10 mouse cellular contexts compared by ENCODE assay signal in genomic region chr19:60787465-60788150, GRCm38 (mm10). TPM values are rescaled to one million over a fixed set of nuclear protein-coding genes. Genes with fewer than 3 reads are reported as not detected.
A peak's percentile ranks its signal among the peaks of the same experiment; 100 is the strongest.
DNase-seq lines count a peak whose midpoint lies in the region; ATAC-seq lines count a peak whose summit lies in the region.
"Had no signal": no experiment of that assay in that cellular context is flagged by ENCODE, and none has a peak within 500 bp of the region (broad histone marks: within the 10 kb centered on the region; RNA-seq: fewer than 3 reads in every experiment).

No protein-coding gene starts in this region.

- no peaks in the 10 kb centered on the region for H3K27me3 ChIP-seq in heart, embryonic 12.5 days (replicated peaks)
- no peaks in the 10 kb centered on the region for H3K27me3 ChIP-seq in midbrain, embryonic 11.5 days (ENCODE audit: control insufficient read depth, insufficient read depth, low read length)
- H3K27me3 ChIP-seq in midbrain, embryonic 16.5 days (ENCODE audit: control insufficient read depth, insufficient read depth, low read depth, low read length): no peaks in the 10 kb centered on the region
- H3K27me3 ChIP-seq in limb, embryonic 12.5 days: no peaks in the 10 kb centered on the region
- H3K27me3 ChIP-seq in stomach, embryonic 16.5 days (ENCODE audit: control insufficient read depth, insufficient read depth, low read length): no peaks in the 10 kb centered on the region

- H3K4me3 ChIP-seq in heart, embryonic 12.5 days: no peak overlapping the region
- H3K4me3 ChIP-seq in midbrain, embryonic 11.5 days (ENCODE audit: low read depth, low read length): no peak overlapping the region
- no peak overlapping the region for H3K4me3 ChIP-seq in midbrain, embryonic 16.5 days (ENCODE audit: low read depth, low read length)
- no peak overlapping the region; the same call in 1 of the 2 replicates for H3K4me3 ChIP-seq in limb, embryonic 12.5 days (replicated peaks)
- no peak overlapping the region for H3K4me3 ChIP-seq in stomach, embryonic 16.5 days (replicated peaks; ENCODE audit: low read length)

- intact Hi-C loops in left cerebral cortex, postnatal 10 days (cut with DNase I): no loop called here

- ATAC-seq in heart, embryonic 12.5 days (ENCODE audit: insufficient number of reproducible peaks, low FRiP score): no peak
- ATAC-seq in midbrain, embryonic 11.5 days (ENCODE audit: low FRiP score): no peak
- no peak for ATAC-seq in midbrain, embryonic 16.5 days
- ATAC-seq in limb, embryonic 12.5 days (ENCODE audit: insufficient number of reproducible peaks, insufficient read depth, low FRiP score, low TSS enrichment, low read depth): no peak
- ATAC-seq in stomach, embryonic 16.5 days (ENCODE audit: insufficient read depth, low FRiP score): no peak
- ATAC-seq: inflammation-experienced regulatory T-cells, adult 6 months had no signal

- peaks cover 15% of the 10 kb centered on the region for H3K4me1 ChIP-seq in heart, embryonic 12.5 days (replicated peaks)
- peaks cover 8% of the 10 kb centered on the region for H3K4me1 ChIP-seq in midbrain, embryonic 11.5 days (ENCODE audit: control insufficient read depth, insufficient read depth, low read length)
- peaks cover 28% of the 10 kb centered on the region for H3K4me1 ChIP-seq in midbrain, embryonic 16.5 days (ENCODE audit: control insufficient read depth, insufficient read depth, low read length)
- H3K4me1 ChIP-seq in limb, embryonic 12.5 days (replicated peaks): peaks cover 21% of the 10 kb centered on the region
- H3K4me1 ChIP-seq in stomach, embryonic 16.5 days (ENCODE audit: control insufficient read depth, insufficient read depth, low read length): peaks cover 14% of the 10 kb centered on the region; the same call in 1 of the 2 replicates

- no peaks in the 10 kb centered on the region for H3K9me3 ChIP-seq in heart, embryonic 12.5 days (replicated peaks)
- H3K9me3 ChIP-seq in midbrain, embryonic 11.5 days (ENCODE audit: control insufficient read depth, low read length): no peaks in the 10 kb centered on the region
- no peaks in the 10 kb centered on the region for H3K9me3 ChIP-seq in midbrain, embryonic 16.5 days (replicated peaks; ENCODE audit: control insufficient read depth, low read length, poor library complexity, severe bottlenecking)
- H3K9me3 ChIP-seq in limb, embryonic 12.5 days: no peaks in the 10 kb centered on the region
- H3K9me3 ChIP-seq in stomach, embryonic 16.5 days (replicated peaks; ENCODE audit: control insufficient read depth, low read length): no peaks in the 10 kb centered on the region

- no peak overlapping the region for H3K9ac ChIP-seq in heart, embryonic 12.5 days
- H3K9ac ChIP-seq in midbrain, embryonic 11.5 days (ENCODE audit: low read length): no peak overlapping the region
- H3K9ac ChIP-seq in midbrain, embryonic 16.5 days (ENCODE audit: low read depth, low read length): no peak overlapping the region
- no peak overlapping the region for H3K9ac ChIP-seq in limb, embryonic 12.5 days (replicated peaks)
- H3K9ac ChIP-seq in stomach, embryonic 16.5 days (ENCODE audit: low read length): no peak overlapping the region

- WGBS in heart, embryonic 12.5 days: 61% methylated on average over 2 of the region's 2 CpGs
- 79% methylated on average over 2 of the region's 2 CpGs for WGBS in midbrain, embryonic 11.5 days
- WGBS in midbrain, embryonic 16.5 days: 73% methylated on average over 2 of the region's 2 CpGs
- WGBS in limb, embryonic 12.5 days: 38% methylated on average over 2 of the region's 2 CpGs
- 39% methylated on average over 2 of the region's 2 CpGs for WGBS in stomach, embryonic 16.5 days

- peaks cover 3% of the 10 kb centered on the region; the same call in 1 of the 2 replicates for H3K36me3 ChIP-seq in heart, embryonic 12.5 days
- no peaks in the 10 kb centered on the region for H3K36me3 ChIP-seq in midbrain, embryonic 11.5 days (ENCODE audit: control insufficient read depth, insufficient read depth, low read length)
- no peaks in the 10 kb centered on the region for H3K36me3 ChIP-seq in midbrain, embryonic 16.5 days (ENCODE audit: control insufficient read depth, insufficient read depth, low read length)
- peaks cover 7% of the 10 kb centered on the region; the same call in 1 of the 2 replicates for H3K36me3 ChIP-seq in limb, embryonic 12.5 days
- H3K36me3 ChIP-seq in stomach, embryonic 16.5 days (ENCODE audit: control insufficient read depth, insufficient read depth, low read length): no peaks in the 10 kb centered on the region

- H3K27ac ChIP-seq in heart, embryonic 12.5 days (ENCODE audit: poor library complexity, severe bottlenecking): no peak overlapping the region
- no peak overlapping the region for H3K27ac ChIP-seq in midbrain, embryonic 11.5 days (ENCODE audit: low read depth, low read length)
- H3K27ac ChIP-seq in midbrain, embryonic 16.5 days (ENCODE audit: low read length): no peak overlapping the region
- no peak overlapping the region for H3K27ac ChIP-seq in limb, embryonic 12.5 days
- H3K27ac ChIP-seq in stomach, embryonic 16.5 days (ENCODE audit: low read length): no peak overlapping the region

- H3K4me2 ChIP-seq in heart, embryonic 12.5 days: peak overlapping the region; percentile 55
- peak overlapping the region; percentile 17; the same call in 1 of the 2 replicates for H3K4me2 ChIP-seq in midbrain, embryonic 11.5 days
- no peak overlapping the region for H3K4me2 ChIP-seq in midbrain, embryonic 16.5 days (ENCODE audit: low read length)
- H3K4me2 ChIP-seq in limb, embryonic 12.5 days: peak overlapping the region; percentile 71
- H3K4me2 ChIP-seq in stomach, embryonic 16.5 days (ENCODE audit: low read depth, low read length): peak overlapping the region; percentile 31; the same call in 1 of the 2 replicates

- no peak for DNase-seq in heart, adult 9 months (ENCODE audit: low spot score in 2 of 2)
- peak; percentile 71 for DNase-seq in midbrain, embryonic 11.5 days (ENCODE audit: low spot score, missing footprints)
- DNase-seq in left cerebral cortex, postnatal 10 days (ENCODE audit: extremely low spot score in 1 of 2, low spot score in 2 of 2): no peak
- no peak for DNase-seq in layer of hippocampus, adult 18-20 months (ENCODE audit: low spot score in 2 of 2)
- DNase-seq: embryo, embryonic 11 days had no signal

RNA-seq across cellular contexts. Expression of gene Eif3a, which starts 2.9 kb away (rescaled TPM):
- polyA plus RNA-seq in heart, embryonic 12.5 days (2016; fragmentation: Nextera tagmentation; extraction: Ambion mirVana): 124 TPM in 2 replicates
- 164 and 171 TPM in 2 replicates for polyA plus RNA-seq in midbrain, embryonic 11.5 days (2014; fragmentation: Nextera tagmentation; extraction: Ambion mirVana)
- 102 and 112 TPM in 2 replicates for polyA plus RNA-seq in midbrain, embryonic 16.5 days (2015; fragmentation: Nextera tagmentation; extraction: Ambion mirVana)
- polyA plus RNA-seq in limb, embryonic 12.5 days (2016; fragmentation: Nextera tagmentation; extraction: Ambion mirVana): 143 and 157 TPM in 2 replicates
- polyA plus RNA-seq in stomach, embryonic 16.5 days (2015; fragmentation: Nextera tagmentation; extraction: Ambion mirVana): 128 and 129 TPM in 2 replicates
- total RNA-seq in left cerebral cortex, postnatal 10 days (2021): 100 to 1,000 TPM; 122 to 123 TPM
- total RNA-seq in layer of hippocampus, adult 18-20 months (2021): 10 to 100 TPM; 95.6 to 99.8 TPM

RNA-seq across cellular contexts. Expression of gene Fam45a, which starts 23.8 kb away (rescaled TPM):
- 22.3 and 25.9 TPM in 2 replicates for polyA plus RNA-seq in heart, embryonic 12.5 days (2016; fragmentation: Nextera tagmentation; extraction: Ambion mirVana)
- polyA plus RNA-seq in midbrain, embryonic 11.5 days (2014; fragmentation: Nextera tagmentation; extraction: Ambion mirVana): 44.1 and 45.7 TPM in 2 replicates
- polyA plus RNA-seq in midbrain, embryonic 16.5 days (2015; fragmentation: Nextera tagmentation; extraction: Ambion mirVana): 40.2 and 42.4 TPM in 2 replicates
- polyA plus RNA-seq in limb, embryonic 12.5 days (2016; fragmentation: Nextera tagmentation; extraction: Ambion mirVana): 31.4 and 34.2 TPM in 2 replicates
- polyA plus RNA-seq in stomach, embryonic 16.5 days (2015; fragmentation: Nextera tagmentation; extraction: Ambion mirVana): 34.7 and 37.5 TPM in 2 replicates
- total RNA-seq in left cerebral cortex, postnatal 10 days (2021): 10 to 100 TPM; 32.7 to 39.6 TPM
- 10 to 100 TPM; 44.5 to 45.3 TPM for total RNA-seq in layer of hippocampus, adult 18-20 months (2021)

RNA-seq across cellular contexts. Expression of gene Nanos1, which starts 31.8 kb away (rescaled TPM):
- polyA plus RNA-seq in heart, embryonic 12.5 days (2016; fragmentation: Nextera tagmentation; extraction: Ambion mirVana): 1.5 and 2.1 TPM in 2 replicates
- polyA plus RNA-seq in midbrain, embryonic 11.5 days (2014; fragmentation: Nextera tagmentation; extraction: Ambion mirVana): 3.9 and 4.6 TPM in 2 replicates
- 20.1 and 20.9 TPM in 2 replicates for polyA plus RNA-seq in midbrain, embryonic 16.5 days (2015; fragmentation: Nextera tagmentation; extraction: Ambion mirVana)
- polyA plus RNA-seq in limb, embryonic 12.5 days (2016; fragmentation: Nextera tagmentation; extraction: Ambion mirVana): 1.9 and 2.4 TPM in 2 replicates
- 0.79 and 1.1 TPM in 2 replicates for polyA plus RNA-seq in stomach, embryonic 16.5 days (2015; fragmentation: Nextera tagmentation; extraction: Ambion mirVana)
- 10 to 100 TPM; 21.6 to 22.6 TPM for total RNA-seq in left cerebral cortex, postnatal 10 days (2021)
- total RNA-seq in layer of hippocampus, adult 18-20 months (2021): 10 to 100 TPM; 18.5 TPM
